Mouse (Mus musculus): Measurements from ENCODE around the gene Mrpl20.

- no peak for TF ChIP-seq CTCF (IDR thresholded peaks at IDR 0.05)
- TF ChIP-seq EP300 (IDR thresholded peaks at IDR 0.05): no peak
These were observed 50.7 kb downstream of the Mrpl20 start for GRCm38 (mm10) chr4:155853421-155853820.

Data from lung, postnatal 0 days (tissue).